Mouse (Mus musculus): Measurements from ENCODE around the gene Ttc8.

DNA sequence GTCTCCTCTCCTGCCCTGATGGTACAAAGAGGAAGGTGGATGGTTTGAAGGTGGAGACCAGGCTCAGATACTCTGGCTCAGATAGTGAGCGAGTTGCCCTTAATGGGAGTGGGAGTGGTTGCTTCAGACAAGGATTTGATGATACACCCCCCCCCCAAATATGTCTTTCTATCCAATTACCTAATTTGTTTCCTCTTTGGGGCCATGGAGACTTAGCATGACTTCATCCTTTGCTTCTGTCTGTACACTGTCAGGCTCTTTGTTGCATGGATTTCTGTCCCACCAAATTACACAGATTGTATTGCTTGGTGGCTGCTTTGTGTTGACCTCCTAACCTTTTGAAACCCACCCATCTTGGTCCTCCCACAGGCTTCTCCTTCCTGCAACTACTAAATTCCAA lies 12.5 kb downstream of the Ttc8 start:
- TF ChIP-seq CTCF (IDR thresholded peaks at IDR 0.05), result no peak
- no peak for TF ChIP-seq EP300 (IDR thresholded peaks at IDR 0.05)

All from lung, postnatal 0 days (tissue).